Mouse (Mus musculus): Measurements from ENCODE around the gene Neurl3.

Neurl3 gene

DNA sequence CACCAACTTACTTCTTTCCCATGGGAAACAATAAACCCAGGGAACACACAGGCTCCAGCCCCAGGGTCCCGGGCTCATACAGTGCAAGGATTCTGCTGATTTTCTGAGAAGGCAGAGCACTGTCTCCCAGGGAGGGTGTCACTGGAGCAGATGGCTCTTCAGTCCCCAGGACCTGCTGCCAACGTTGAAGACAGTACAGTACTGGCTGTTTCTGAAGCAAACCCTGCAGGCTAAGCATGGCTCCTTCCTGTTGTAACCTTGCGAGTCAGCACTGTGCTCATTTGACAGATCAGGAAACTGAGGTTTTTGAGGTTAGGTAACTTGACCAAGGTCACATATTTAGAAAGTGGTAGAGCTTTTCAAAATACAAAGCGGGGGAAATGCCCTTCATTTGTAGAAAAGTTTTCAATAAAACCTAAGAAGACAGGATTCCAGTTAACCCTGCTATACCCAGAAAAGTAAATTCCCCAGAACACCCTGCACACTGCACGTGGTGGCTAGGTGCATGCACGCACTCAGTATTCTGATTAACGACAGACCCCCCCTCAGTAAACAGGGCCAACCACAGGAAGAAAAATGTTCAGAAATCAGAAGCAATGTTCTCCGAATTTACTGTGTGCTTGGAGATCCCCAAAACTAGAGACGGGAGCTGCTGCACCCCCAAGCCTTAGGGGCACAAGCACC is 22.1 kb upstream of the Neurl3 start:
- peak; percentile 89 for DNase-seq (ENCODE audit: low read depth)

DNA sequence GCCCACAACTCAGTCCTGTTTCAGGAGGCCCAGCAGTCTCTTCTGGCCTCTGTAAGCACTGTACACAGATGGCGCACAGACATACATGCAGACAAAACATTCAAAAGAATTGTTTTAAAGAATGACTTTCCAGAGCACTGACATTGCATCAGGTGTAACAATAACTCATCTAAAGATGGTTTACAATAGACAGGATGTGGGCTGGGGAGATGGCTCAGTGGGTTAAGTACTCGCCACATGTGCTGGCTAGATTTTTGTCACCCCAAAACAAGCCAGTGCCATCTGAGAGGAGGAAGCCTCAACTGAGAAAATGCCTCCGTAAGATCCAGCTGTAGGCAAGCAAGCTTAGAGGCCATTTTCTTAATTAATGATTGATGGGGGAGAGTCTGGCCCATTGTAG is 19.9 kb upstream of the Neurl3 start:
- DNase-seq (ENCODE audit: low read depth), result peak; percentile 88

DNA sequence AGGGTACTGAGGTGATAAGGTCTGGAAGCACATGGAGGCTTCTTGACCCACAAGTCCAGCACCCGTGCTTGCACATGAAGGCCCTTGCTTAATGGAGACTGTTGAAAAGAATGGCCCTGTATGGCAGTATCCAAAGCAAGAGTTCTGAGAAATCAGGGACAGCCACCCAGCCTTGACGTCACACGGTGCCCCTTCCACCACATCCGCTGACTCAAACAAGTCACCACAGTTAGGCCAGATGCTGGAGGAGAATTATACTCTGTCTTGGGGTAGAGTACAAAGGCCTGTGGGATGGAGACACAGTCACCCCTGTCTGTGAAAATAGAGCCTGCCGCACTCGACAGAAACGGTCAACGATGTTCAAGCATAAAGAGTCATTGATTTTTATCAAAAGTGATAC is 19.0 kb upstream of the Neurl3 start:
- DNase-seq (ENCODE audit: low read depth), result peak; percentile 90

DNA sequence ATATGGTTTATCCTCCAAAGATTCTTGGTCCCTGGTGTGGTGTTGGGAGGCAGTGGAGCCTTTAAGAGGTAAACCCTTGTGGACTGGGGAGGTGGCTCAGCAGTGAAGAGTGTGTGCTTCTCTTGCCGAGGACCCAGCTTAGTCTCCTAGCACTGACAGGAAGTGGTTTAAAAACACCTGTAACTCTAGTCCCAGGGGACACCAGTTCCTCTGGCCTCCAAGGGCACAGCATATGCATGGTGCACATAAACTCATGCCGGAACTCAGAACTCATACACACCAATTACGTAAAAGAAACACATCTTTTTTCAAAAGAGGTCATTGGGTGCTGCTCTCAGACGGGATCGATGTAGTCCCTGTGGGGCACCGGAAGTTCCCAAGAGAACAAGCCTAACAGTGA is 7.4 kb upstream of the Neurl3 start:
- DNase-seq (ENCODE audit: low read depth), result peak; percentile 73

DNA sequence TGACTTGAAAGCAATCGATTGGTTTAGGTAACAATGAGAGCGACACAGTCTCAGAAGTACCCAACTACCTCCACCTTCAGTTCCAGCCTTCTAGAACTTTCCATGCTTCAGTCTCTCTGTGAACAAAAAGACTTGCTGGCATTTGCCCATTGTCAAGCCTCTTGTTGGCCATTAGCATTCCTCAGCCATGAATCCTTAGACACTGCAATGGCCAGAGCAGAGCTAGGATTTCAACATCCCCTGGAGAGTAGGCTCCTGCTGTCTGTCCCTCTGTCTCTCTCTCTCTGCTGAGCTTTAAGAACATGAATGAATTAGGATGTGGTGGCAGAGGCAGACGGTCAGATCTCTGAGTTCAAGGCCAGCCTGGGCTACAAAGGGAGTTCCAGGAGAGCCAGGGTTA is 6.5 kb upstream of the Neurl3 start:
- no peak for DNase-seq (ENCODE audit: low read depth)

DNA sequence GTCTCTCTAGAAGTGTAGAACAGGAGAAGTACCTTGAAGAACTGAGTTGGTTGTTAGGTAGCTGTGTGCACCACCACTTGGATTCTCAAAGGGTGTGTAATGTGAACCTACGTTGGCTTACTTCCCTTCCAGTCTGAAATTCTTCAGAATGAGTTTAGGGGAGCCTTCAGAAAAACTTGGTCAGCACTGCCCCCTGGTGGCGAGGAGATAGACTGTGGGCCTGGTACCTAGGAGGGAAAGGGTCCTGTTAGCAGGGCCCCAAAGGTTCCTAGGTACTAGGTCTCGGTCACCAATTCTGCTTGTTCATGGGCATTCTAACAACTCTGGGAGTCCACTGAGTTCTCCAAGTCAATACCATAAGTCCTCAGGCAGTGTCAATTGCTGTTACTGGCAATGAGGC is 4.7 kb upstream of the Neurl3 start:
- DNase-seq (ENCODE audit: low read depth), result peak; percentile 95

DNA sequence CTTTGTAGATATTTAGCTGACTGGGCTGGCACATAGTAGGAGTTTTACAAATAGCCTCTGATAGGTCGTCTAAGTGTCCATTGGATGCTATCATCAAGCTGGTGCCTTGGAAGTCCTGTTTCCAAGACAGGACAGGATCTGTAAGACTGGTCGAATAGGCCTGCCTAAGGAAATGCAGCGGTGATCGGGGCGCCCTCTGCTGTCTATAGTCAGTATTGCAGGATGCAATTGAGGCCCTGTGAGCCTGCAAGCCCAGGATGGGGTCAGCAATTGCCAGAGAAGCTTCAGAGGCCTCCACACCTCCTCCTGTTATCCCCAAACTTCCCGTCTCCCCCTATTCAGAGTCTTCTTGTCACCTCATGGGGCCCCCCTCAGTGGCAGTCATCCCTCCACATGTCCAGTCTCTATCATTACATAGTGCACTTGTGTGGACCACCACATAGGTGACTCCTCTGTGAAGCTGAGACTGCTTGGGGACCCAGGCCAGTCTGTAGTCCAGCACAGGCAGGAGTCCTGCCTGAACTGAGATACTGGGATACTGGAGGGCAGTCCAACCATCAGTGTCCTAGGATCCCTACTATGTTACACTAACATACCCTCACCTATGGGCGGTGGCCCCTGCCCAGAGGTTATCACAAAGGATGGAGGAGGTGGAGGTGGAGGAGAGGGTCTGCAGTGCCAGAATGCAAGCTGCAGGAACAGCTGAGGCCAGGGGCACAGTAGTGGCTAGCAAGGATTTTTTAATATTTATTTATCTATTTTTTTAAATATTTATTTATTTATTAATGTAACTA is 3.0 kb upstream of the Neurl3 start:
- peak; percentile 92 for DNase-seq (ENCODE audit: low read depth)

DNA sequence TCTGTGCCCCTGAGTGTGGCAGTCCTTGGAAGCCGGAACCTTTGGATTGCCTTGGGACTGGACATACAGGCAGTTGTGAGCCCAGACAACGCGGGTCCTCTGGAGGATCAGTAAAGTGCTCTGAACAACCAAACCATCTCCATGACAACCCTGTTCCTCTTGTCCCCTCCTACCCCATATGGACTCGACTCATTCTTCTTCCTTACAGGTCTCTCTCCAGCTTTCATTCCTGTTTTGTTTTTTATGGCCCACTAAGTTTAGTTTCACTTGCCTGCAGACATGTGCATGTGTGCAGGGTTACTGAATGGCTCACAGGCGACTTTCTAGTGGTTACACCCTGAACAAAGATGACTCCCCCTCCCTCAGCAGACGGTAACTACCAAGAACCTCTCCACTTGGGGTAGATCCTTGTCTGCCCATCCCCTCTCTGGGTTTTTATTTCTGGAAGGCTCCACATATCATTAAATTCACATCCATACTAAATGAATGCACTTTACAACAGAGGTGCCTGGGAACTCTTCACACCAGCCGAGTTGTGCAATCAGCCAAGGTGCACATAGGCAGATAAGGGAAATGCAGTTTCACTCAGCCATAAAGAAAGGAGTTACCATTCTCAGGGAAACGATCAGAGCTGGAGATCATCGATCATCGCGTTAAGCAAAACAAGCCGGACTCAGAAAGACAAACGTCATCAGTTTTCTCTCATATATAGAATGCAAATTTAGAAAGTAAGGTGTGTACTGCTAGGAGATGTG is 1.3 kb upstream of the Neurl3 start:
- peak; percentile 51 for DNase-seq (ENCODE audit: low read depth)

DNA sequence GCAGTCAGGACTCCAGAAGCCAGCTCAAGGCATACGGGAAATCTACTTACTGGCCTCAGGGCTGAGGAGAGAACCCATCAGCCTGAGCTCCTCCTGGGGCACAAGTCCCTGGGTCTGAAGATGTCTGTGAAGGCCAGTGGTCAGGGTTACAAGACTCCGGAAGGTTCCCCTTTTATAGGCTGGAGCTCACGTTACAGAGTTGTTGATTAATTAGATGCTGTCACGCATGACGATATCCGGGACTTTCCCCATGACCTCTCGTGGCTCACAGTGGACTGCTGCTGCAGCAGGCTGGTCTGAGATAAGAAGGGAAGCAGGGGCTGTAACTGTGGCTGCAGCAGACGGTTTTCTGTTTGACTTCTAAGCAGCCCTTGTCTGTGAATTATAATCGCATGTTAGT is 1.2 kb downstream of the Neurl3 start:
- DNase-seq (ENCODE audit: low read depth), result peak; percentile 91

DNA sequence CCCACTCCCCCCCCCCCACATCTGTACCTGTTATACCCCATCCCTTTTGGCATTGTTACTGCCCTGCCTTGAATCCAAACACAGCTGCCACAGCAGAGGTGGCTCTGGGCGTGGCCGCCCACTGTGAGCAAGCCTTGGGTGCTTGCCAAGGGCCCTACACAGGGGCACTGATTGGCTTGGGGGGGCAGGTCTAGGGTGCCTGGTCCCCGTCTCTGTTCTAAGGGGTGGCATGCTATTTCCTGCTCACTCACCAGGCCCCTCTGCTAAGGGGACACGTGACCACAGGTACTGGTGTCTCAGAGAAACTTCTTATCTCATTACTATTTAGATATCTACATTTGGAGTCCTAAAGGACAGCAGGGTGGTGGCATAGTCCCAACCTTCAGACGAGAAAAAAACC is 1.9 kb downstream of the Neurl3 start:
- peak; percentile 74 for DNase-seq (ENCODE audit: low read depth)

DNA sequence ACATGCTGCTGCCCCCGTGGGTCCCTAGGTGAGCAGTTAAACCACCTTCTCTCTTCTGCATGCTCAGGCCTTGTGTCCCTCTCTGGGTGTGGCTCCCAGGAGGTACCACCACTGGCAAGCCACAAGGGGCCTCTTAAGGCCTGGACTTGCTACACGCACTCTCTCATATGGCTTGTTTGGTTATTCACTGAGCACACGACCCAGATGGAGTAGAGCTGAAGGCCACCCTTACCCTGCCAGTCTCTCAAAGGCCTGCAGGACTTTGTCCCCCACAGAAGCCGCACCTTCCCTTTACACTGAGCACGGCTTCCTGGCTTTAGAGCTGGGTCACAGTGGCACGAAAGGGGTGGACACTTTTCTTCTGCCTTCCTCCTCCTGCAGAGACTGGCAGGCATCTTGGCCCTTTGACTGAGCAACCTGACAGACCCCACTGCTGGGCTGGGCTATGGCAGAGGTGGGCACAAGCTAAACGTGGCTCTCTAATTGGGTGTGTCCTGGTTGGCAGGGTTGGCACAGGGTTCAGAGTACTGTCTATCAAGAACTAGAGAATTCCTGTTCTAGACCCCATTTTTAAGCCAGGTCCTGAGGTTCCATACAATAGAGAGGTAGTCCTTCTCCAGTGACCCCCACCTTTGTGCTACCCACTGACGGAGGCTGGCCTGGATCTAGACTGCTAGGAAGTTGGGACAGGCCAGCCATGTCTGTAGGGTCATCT is 2.8 kb downstream of the Neurl3 start:
- no peak for DNase-seq (ENCODE audit: low read depth)

DNA sequence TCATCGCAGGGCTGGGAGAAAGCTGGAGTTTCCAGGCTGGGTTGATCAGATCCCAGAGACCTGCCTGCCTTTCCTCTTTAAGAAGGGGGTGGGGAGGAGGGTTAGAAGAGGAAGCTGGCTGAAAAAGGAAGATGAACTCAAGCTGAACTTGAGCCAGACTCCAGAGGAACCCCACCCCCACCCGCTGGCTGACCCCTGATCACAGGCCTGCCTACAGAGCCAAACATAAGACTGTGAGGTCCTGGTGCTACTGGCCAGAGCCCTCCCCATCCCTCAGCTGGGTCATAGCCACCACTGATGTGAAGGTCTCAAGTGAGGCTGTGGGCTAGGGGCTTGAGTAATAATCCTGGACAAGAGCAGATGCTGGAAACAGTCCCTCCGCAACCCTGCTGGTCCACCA is 3.8 kb downstream of the Neurl3 start:
- no peak for DNase-seq (ENCODE audit: low read depth)

DNA sequence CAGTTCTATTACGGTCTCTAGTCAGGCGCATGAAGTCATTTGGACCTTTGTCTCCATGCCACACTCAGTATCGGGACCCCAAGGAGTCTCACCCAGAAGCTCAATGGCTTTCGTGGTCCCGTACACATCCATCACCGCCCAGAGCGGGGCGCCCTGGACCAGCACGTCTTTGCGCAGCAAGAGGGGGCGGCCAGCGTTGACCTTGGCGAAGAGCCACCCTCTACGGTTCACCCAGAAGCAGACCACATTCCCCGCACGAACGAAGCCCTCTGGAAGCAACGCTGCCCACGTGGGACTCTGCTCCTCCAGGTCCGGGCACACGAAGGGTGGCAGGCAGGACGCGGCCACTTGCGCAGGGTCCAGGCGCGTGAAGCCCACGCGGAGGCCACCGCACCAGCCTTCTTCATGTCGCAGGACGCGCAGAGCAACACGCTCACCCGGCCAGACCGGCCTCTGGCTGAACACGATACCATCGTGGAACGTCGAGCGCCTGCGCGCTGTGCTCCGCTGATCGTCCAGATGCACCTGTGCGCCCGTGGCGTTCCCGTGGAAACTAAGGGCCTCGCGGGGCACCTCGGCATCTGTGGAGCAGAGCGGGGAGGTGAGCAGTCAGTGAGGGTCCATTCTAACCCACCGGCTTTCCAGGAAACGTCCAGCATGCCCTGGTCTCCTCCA is 5.2 kb downstream of the Neurl3 start:
- DNase-seq (ENCODE audit: low read depth), result no peak

DNA sequence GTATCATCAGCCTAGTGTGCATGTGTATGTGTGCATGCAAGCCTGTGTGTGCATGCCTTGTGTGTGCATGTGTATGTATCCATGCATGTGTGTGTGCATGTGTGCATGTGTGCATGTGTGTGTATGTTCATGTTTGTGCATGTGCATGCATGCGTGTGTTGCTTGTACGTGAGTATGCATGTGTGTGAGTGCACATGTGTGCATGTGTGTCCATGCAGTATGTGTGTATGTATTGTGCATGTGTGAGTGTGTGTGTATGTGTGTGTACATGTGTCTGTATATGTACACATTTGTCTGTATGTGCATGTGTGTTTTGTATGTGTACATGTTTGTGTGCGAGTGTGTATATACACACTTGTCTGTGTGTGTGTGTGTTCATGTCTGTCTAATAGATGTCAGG is 6.9 kb downstream of the Neurl3 start:
- no peak for DNase-seq (ENCODE audit: low read depth)

DNA sequence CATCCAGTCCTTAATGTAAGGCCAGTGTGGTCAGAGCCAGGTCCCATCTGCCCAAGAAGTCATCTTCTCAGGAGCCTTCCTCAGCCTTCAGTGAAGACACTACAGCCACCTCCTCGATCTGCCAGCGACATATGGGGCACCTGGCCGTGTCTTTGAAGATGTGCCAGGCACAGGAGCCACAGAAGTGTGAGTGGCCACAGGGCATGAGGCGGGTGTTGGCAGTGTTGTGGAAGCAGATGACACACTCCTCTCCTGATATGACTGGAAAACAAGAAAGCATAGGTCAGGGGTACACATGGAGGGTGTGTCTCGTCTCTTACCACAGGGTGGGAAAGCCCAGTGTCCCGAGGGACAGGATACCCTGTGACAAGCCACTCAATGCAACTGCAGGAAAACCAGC is 8.2 kb downstream of the Neurl3 start:
- DNase-seq (ENCODE audit: low read depth), result peak; percentile 58

DNA sequence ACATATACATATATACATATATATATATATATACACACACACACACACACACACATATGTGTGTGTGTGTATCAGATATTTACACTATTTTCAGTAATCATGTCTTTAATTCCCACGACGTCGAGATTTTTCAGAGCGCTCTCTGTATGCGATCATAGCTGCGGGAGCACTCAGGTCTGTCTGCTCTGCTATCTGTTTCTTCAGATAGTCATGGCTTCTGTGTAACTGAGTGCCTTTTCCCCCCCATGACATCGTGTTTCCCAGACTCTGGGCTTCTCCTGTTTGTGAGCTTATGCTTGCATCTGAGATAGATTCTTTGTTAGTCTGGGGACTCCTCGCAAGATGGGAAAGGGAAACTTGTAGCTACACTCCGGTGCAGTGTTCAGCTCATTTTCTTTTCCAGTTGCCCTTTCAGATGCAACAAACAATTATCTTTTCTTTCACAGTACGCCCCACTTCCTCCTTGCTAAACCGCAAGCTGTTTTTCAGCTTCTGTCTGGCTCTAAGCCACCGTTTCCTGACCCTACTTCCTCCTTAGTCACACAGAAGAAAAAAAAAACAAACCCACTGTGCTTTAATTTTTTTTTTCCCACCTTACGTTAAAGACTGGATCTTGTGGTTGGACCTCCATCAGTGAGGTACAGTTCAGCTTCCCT is 10.5 kb downstream of the Neurl3 start:
- peak; percentile 91 for DNase-seq (ENCODE audit: low read depth)

DNA sequence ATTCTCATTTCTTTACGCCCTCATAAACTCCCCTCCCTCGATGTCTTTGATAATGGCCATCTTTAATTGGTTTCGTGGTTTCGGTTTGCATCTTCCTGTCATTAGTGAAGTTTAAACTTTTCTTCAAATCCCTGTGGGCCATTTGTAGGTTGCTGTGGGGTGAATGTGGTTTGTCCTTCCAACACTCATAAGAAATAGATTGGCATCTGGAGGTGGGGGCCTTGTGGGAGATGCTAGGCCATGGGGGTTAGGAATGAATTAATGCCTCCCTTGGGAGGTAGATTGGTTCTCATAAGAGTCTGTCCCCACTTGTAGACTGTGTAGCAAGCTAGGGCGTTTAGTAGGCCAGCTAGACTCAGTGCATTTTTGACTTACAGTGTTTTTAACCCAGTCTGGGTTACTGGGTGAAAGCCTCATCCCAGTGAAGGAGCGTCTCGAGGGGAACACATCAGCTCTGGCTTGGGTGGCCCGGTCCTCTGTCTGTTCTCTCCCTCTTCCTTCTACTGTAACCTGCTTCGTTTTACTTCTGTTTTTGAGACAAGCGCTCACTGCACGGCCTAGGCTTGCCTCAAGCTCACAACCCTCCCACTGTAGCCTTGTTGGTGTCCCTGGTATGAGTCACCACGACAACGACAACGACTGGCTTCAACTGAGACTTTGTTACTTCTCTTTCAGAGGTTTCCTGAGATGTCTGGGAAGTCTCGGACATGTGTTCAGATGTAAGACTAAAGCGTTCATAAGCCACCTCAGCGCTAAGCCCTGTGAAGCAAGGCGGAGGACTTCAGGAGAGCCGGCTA is 12.6 kb downstream of the Neurl3 start:
- DNase-seq (ENCODE audit: low read depth), result peak; percentile 80

DNA sequence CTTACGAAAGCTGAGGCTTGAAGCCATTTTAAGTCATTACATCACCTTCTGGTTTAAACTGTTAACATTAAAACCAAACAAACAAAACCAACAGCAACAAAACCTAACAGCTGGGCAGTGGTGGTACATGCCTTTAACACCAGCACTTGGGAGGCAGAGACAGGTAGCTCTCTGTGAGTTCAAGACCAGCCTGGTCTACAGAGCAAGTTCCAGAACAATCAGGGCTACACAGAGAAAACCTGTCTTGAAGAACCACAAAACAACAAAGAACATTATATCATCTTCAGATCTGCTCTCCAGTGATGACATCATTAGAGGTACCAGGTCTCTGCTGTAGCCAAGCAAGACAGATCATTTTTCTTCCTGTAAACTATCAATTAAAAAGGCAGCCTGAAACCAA is 14.1 kb downstream of the Neurl3 start:
- DNase-seq (ENCODE audit: low read depth), result peak; percentile 68

DNA sequence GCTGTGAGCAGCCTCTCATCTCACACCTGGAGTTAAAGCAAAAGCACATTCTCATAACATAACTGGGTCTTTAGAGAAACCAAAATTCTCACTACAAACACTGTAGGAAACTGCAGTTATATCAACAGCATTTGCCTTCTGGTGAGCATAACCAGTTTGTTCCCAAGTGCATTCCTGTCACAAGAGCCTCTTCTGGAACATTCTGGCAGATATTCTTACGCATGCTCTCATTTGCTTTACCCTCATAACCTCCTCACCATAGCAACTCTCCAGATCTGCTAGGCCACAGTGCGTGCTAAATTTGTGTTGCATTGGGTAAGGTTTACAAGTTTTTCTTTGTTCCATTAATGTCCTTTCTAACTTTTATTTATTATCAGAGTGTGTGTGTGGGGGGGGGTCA is 15.2 kb downstream of the Neurl3 start:
- DNase-seq (ENCODE audit: low read depth), result no peak

DNA sequence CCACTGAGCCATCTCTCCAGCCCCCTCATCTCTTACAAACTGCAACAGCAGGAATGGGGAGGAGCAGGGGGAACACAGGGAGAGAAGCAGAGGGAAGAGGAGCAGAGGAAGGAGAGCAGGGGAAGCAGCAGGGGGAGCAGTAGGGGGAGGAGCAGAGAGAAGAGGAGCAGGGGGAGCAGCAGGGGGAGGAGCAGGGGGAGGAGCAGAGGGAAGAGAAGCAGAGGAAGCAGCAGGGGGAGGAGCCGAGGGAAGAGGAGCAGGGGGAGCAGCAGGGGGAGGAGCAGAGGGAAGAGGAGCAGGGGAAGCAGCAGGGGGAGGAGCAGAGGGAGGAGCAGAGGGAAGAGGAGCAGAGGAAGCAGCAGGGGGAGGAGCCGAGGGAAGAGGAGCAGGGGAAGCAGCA is 15.8 kb downstream of the Neurl3 start:
- no peak for DNase-seq (ENCODE audit: low read depth)
